Mouse (Mus musculus): ENCODE measurements at regions not wholly inside any gene's neighbourhood (a gene's known extent, or its start where the extent isn't known, plus 50 kb on each side); places are given as distances from the start of the nearest gene placed in this dataset.

GRCm38 (mm10) chr12:71481371-71481770 lies 171.7 kb downstream of the Dact1 start:
- no peak for DNase-seq (ENCODE audit: low spot score in 2 of 2)

DNA sequence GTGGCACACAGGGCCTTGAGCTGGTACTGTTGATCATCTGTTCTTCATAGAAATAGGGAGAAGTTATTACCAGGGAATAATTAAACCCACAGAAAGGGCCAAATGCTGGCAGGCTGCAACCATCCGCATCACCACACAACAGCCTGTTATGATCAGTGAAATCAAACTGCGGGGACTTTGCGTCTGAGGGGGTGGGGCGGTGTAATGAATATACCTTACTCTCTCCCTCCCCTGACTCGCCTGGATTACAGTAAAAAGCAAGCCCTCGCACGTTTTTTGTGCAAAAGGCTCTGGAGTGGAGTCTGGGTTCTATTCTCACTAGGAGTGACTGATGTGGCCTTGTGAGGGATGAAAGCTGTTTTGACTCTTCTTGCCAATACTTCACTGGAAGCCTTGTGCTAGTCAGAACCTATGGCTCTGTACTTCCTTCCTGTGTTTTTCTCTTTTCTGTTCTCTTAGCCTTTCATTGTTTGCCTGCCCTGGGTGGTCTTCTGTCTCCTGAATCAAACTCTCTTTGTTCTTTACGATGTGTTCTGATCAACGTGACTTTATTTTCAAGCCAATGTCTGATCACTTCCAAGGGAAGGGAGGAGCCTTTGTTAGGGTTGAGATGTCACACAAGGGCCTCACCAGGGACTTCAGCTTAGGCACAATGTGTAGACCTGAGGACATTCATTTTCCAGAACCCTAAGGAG lies 172.4 kb downstream of the Dact1 start:
- DNase-seq (ENCODE audit: low spot score in 2 of 2) = no peak

DNA sequence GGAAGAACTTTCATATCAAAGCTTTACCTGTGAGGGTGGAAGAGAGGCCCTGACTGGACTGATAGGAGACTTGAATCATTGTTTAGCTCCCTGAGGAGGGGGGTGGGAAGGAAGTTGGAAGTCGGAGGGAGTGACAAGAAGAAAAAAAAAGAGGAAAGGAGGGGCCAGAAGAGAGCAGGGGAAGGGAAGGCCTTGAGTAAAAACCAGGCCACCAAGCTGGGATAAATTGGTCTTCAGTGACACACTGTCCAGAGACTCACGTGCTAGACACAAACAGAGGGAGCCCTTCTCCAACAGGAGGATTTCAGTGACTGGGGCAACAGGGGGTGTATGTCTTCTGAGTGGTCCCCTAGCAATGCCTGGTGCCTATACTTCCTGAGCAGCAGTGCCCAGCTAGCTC lies 172.9 kb downstream of the Dact1 start:
- DNase-seq (ENCODE audit: low spot score in 2 of 2) = no peak

DNA sequence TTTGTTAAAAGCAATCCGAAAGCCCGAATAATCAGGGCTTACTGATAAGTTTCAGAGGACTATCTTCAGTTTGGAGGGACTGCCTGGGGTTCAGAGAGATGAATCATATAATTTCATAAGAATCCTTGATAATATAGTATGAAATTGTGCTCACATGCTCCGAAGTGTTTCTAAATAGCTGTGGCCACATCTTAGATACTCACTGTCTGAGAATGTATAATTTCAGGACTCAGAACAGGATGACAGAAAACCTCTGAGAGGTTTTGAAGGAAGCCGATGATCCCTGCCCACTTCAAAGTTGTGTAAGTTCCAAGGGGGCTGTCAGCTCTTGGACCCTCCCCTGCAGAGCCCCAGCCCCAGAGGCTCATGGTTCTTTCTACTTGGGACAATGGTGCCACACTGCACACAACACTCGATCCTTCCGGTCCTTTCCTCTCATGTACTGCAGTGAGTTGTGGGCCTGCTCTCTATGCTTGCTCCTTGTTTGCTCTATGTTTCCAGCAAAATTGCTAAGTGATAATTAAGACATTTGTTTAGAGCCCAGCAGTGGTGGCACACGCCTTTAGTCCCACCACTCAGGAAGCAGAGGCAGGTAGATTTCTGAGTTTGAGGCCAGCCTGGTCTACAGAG lies 174.0 kb downstream of the Dact1 start:
- no peak for DNase-seq (ENCODE audit: low spot score in 2 of 2)

- no peak for DNase-seq (ENCODE audit: low spot score in 2 of 2)
These were observed 174.6 kb downstream of the Dact1 start for GRCm38 (mm10) chr12:71484286-71484685.

DNA sequence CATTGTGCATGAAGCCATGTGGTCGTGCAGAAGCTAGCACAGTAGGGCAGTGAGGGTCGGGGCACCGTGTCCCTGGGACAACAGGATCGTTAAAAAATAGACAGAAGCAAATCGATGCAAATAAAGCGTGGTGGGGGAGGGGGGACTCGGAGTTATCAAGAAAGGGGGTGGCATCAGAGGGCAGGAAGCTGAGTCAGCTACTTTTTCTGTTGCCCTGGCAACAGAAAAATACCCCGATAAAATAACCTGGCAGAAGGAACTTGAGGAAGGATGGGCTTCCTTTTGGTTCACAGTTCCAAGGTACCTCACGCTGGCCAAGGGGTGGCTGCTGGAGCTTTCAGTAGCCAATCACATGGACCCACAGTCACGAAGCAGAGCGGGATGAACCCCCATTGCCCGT lies 176.4 kb downstream of the Dact1 start:
- no peak for DNase-seq (ENCODE audit: low spot score in 2 of 2)

DNA sequence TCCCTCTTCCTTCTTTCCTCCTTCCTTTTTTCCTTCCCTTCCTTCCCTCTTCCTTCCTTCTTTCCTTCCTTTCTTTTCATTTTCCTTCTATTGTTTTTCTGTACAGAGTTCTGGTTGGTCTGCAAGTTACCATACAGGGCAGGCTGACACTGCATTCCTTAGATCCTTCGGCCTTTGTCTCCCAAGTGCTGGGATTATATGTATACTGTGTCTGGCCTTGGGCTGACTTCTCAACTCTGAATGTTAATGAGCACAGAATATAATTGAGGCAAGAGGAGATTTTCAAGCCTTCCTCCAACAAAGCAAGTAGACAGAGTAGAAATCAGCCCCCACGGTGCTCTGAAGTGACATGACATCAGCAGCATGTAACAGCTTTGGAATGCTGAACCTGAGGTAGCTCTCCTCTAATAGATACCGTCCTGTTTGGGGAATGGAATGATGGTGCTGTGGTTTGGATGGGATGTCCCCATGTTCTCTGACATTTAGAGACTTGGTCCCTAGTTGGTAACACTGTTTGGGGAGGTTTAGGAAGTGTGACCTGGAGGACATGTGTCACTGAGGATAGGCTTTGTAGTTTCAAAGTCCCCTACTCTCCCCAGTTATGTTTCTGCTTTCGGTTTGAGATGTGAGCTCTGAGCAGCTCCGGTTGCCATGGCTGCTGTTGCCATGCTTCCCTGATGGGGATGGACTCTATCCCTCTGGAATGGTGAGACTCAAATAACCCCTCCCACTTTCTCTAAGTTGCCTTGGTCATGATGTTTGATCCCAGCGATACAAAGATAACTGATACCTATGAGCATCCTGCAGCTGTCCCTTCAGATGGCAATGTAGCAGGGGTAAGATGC lies 178.1 kb downstream of the Dact1 start:
- DNase-seq (ENCODE audit: low spot score in 2 of 2) = peak; percentile 54 to 77

GRCm38 (mm10) chr12:71489295-71489694 lies 179.6 kb downstream of the Dact1 start:
- no peak for DNase-seq (ENCODE audit: low spot score in 2 of 2)

GRCm38 (mm10) chr12:71494803-71495293 lies 185.2 kb downstream of the Dact1 start:
- no peak for DNase-seq (ENCODE audit: low spot score in 2 of 2)

DNA sequence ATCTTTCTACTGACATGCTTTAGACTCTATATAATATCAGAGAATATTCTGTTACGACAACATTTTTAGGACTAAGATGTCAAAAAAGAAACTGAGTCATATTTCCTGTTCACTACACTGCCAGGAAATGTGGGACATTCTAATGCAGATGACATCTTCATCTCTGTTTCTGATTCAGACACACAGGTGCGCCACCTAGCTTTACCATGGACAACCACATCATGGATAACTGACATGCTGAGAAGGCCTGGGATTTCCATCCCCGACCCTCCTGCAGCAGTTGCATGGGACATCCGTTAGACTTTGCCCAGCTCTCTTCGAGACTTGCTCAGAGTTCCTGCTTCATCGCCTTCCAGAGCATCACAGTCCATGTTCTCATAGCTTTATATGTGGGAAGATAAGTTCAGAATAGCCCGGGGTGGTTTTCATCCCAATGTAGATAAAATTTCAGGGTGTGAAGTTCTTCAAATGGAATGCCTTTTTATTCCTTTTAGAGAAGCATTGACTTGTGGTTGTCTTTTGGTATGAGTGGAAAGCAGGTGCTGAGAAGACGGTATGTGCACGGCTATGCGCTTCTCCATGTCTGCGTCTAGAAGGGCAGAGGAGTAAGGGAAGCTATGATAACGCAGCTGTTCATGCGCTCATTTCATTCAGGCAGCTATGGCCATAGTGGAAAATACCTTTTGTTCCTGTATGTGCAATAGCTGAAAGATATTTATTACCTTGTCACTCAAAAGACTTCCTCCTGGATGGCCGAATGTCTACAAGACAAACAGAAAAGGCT lies 188.8 kb downstream of the Dact1 start:
- DNase-seq (ENCODE audit: low spot score in 2 of 2) = no peak

DNA sequence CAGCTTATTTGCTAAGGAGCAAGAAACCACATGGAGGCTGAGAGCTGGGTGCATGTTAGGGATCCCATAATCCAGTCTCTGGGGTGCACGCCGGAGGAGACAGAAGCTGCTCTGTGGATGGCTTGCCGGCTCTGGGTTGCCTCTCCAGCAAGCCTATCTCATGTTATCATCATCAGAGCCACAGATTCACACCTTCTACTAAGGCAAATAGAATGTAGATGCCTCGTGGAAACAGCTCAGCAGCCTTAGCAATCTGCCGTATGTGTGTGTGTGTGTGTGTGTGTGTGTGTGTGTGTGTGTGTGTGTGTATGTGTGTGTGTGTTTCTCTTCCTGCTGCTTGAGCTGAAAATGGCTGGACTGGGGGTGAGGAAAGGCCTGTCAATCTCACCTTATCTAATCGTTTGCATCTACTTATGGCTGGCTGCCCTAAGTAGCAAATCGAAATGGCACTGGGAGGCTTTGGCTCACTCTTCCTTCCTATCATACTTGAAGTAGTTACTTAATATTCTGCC lies 191.7 kb downstream of the Dact1 start:
- DNase-seq (ENCODE audit: low spot score in 2 of 2) = no peak

- DNase-seq (ENCODE audit: low spot score in 2 of 2) = no peak
These were observed 193.6 kb downstream of the Dact1 start for GRCm38 (mm10) chr12:71503265-71503664.

- no peak for DNase-seq (ENCODE audit: low spot score in 2 of 2)
These were observed 196.5 kb downstream of the Dact1 start for GRCm38 (mm10) chr12:71506206-71506605.

DNA sequence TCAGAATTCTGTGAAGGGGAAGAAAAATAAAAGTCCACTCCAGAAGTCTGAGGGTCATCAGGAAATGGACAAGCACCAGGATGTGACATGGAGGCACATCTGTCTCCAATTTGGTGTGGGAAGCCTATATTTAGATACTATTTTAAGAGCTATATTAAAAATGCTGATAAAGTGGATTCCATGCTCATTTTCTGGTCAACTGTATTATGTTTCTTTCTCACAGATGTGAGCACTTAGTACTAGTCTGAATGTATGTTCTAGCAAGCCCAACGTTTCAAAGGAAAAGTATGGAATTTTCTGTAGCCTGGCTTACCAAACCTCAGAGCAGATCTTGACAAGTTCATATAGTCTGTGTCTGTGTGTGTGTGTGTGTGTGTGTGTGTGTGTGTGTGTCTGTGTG lies 197.0 kb downstream of the Dact1 start:
- DNase-seq (ENCODE audit: low spot score in 2 of 2) = no peak

GRCm38 (mm10) chr12:71512915-71513612 lies 203.4 kb downstream of the Dact1 start:
- DNase-seq (ENCODE audit: low spot score in 2 of 2) = no peak

- no peak for DNase-seq (ENCODE audit: low spot score in 2 of 2)
These were observed 209.8 kb downstream of the Dact1 start for GRCm38 (mm10) chr12:71519520-71519919.

DNA sequence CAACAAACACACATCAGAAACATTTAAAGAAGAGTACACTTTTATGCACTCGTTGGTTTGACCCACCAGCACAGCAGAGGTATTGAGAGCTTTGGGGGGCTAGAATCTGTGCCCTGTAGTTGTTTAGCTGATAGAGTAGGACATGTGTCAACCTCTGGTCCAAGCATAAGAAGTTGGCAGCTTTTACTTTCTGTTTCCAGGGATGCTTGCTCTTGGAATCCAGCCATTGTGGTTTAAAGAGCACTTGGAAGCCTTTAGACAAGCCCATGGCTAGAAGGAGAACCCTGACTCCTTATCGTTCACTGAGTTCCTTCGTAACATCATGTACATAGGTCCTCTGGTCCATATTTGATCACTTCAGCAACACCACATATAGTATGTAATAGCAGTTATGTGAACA lies 212.3 kb downstream of the Dact1 start:
- no peak for DNase-seq (ENCODE audit: low spot score in 2 of 2)

DNA sequence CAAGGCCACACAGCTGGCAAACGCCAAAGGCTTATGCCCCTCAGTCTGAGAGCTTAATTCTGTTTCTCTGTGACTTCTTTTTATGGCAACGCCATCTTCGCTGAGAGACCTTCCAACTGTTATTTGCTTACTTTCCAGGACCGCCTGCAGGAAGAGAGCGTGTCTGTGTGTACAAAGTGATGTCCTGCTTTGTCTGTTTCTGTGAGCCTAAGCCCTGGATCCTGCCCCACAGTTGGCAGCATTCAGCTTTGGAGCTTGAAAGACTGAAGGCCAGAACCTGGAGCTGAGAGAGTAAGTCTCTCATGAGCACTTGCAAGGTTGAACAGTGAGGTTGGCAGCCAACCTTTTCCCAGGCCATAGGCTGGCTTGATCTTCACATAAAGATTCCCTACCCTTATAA lies 212.8 kb downstream of the Dact1 start:
- DNase-seq (ENCODE audit: low spot score in 2 of 2) = no peak

- no peak for DNase-seq (ENCODE audit: low spot score in 2 of 2)
These were observed 214.5 kb downstream of the Dact1 start for GRCm38 (mm10) chr12:71524156-71524555.

GRCm38 (mm10) chr12:71525255-71525927 lies 215.7 kb downstream of the Dact1 start:
- no peak for DNase-seq (ENCODE audit: low spot score in 2 of 2)

Data from right cerebral cortex, postnatal 10 days (tissue).